Mouse (Mus musculus) kidney, embryonic 16.5 days (tissue): ENCODE results near the gene Igfals. TPM values are rescaled to one million over a fixed set of nuclear protein-coding genes. Genes with fewer than 3 reads are reported as not detected.

Source experiments
- ATAC-seq: fragments of 200-750 bp; cut with Nextera tagmentation; 2 replicates; pipeline ENCODE4 v1.8.0; 2017; ENCODE audit warnings: moderate TSS enrichment; ENCODE audit not compliant: low FRiP score, low TSS enrichment
- H3K27ac ChIP-seq: fragments of 300-500 bp; sonication (generic); 2 replicates; pipeline ENCODE4 v1.5.1; 2014; ENCODE audit warnings: low read length
- H3K27me3 ChIP-seq: fragments of 300-500 bp; sonication (generic); 2 replicates; pipeline ENCODE4 v1.6.1; 2014; ENCODE audit warnings: low read length, control low read depth, mixed read lengths; ENCODE audit not compliant: insufficient read depth
- H3K36me3 ChIP-seq: fragments of 300-500 bp; sonication (generic); 2 replicates; pipeline ENCODE4 v1.6.1; 2014; ENCODE audit warnings: low read length, control low read depth, mixed read lengths; ENCODE audit not compliant: insufficient read depth
- H3K4me1 ChIP-seq: fragments of 300-500 bp; sonication (generic); 2 replicates; pipeline ENCODE4 v1.6.1; 2014; ENCODE audit warnings: low read length, control low read depth, mixed read lengths; ENCODE audit not compliant: insufficient read depth
- H3K4me2 ChIP-seq: fragments of 300-500 bp; sonication (generic); replicated peaks from 2 replicates; pipeline ENCODE4 v1.6.1; 2014; ENCODE audit warnings: low read depth, low read length
- H3K4me3 ChIP-seq: fragments of 300-500 bp; sonication (generic); 2 replicates; pipeline ENCODE4 v1.5.1; 2014; ENCODE audit warnings: mild to moderate bottlenecking, low read length
- H3K9ac ChIP-seq: fragments of 300-500 bp; sonication (generic); replicated peaks from 2 replicates; pipeline ENCODE4 v1.6.1; 2014; ENCODE audit warnings: low read length
- H3K9me3 ChIP-seq: fragments of 300-500 bp; sonication (generic); 2 replicates; pipeline ENCODE4 v1.6.1; 2016; ENCODE audit warnings: low read length, control low read depth
- WGBS: fragments of 180-500 bp; shearing (Covaris S2); extraction: QIAGEN DNeasy Blood & Tissue Kit; methylation state at CpG from one replicate; pipeline ENCODE4 v1.1.7; 2014; 5-methylcytosine and 5-hydroxymethylcytosine counted together
- polyA plus RNA-seq: library from polyadenylated mRNA; unstranded; fragments of >200 nt; fragmentation: Nextera tagmentation; extraction: Ambion mirVana; gene quantifications from 2 replicates; pipeline ENCODE4 v1.2.1, GENCODE M21; 2015

The Igfals gene
- polyA plus RNA-seq, 1 experiment from 2014 or later = 3.1 TPM

GRCm38 (mm10) chr17:24847386-24847785 is 18.4 kb upstream of the Igfals start:
- Histone ChIP-seq H3K4me1 (peaks cover 9% of the 10 kb centered on the region), H3K27me3 (no peaks in the 10 kb centered on the region), H3K4me3 (no peak overlapping the region), H3K9me3 (no peaks in the 10 kb centered on the region), H3K9ac (no peak overlapping the region), H3K36me3 (no peaks in the 10 kb centered on the region), H3K4me2 (no peak overlapping the region), H3K27ac (no peak overlapping the region)
- WGBS = 98% methylated on average over 1 of the region's 1 CpGs
- ATAC-seq = no peak

- Histone ChIP-seq H3K4me2 (peak overlapping the region; percentile 78), H3K27me3 (no peaks in the 10 kb centered on the region), H3K36me3 (0 out of 2 replicates have a peak, but pooled peaks cover 2% of the 10 kb centered on the region), H3K9me3 (no peaks in the 10 kb centered on the region), H3K27ac (peak overlapping the region; percentile 71; the same call in 1 of the 2 replicates), H3K4me1 (peaks cover 9% of the 10 kb centered on the region), H3K4me3 (peak overlapping the region; percentile 75), H3K9ac (0 out of 2 replicates have a peak overlapping the region, but pooled peaks have one; percentile 41)
- no peak for ATAC-seq
Measured at GRCm38 (mm10) chr17:24848600-24849031, 17.2 kb upstream of the Igfals start.

GRCm38 (mm10) chr17:24849733-24850064 is 16.1 kb upstream of the Igfals start:
- WGBS = under 1% methylated on average over 21 of the region's 21 CpGs
- H3K27me3 ChIP-seq = no peaks in the 10 kb centered on the region
- H3K4me2 ChIP-seq = peak overlapping the region; percentile 78
- H3K4me1 ChIP-seq = peaks cover 9% of the 10 kb centered on the region
- peak overlapping the region; percentile 83 for H3K9ac ChIP-seq
- peak; percentile 60; the same call in 1 of the 2 replicates for ATAC-seq
- H3K36me3 ChIP-seq = 0 out of 2 replicates have a peak, but pooled peaks cover 4% of the 10 kb centered on the region
- peak overlapping the region; percentile 96 for H3K27ac ChIP-seq
- H3K9me3 ChIP-seq = no peaks in the 10 kb centered on the region
- H3K4me3 ChIP-seq = peak overlapping the region; percentile 75

DNA sequence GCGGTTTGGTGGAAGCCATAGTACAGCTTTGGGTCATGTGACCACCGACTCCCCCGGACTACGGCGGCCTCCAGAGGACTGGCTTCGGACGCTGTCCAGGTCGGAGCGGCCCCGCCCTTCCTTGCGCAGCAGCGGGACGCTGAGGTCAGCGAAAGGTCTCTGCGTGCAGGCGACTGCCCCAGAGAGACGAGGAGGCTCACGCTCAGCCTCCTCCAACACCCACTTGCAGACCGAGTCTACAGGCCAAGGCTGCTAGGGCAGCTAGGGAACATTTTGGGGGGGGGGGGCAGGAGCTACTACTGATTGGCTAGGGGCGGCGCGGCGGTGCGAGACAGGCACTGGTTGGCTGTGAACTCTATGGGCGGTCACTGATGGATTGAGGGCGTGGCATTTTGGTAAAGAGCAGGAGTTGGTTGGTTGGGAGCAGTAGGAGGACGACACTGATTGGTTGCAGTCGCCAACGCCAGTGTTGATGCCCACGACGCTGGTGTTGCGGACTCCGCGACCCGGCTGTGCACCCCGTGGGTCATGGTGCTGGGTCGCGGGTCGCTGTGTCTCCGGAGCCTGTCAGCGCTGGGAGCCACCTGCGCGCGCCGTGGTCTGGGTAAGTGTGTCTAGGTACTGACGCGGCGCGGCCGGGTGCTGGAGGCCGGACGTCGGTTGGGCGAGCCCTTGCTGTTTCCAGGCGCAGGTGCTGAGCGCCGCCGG is 15.6 kb upstream of the Igfals start, which contains the start of gene Fahd1:
Gene Fahd1 (minus strand): TSS at position 300 of the 708 bp plus-strand sequence.
- H3K4me2 ChIP-seq = peak within 1 kb of the TSS; percentile 78
- no peaks in the 10 kb centered on the region for H3K27me3 ChIP-seq
- H3K9me3 ChIP-seq = no peaks in the 10 kb centered on the region
- H3K27ac ChIP-seq = peak within 1 kb of the TSS; percentile 96
- WGBS = under 1% methylated on average over 58 of the region's 58 CpGs
- peak within 1 kb of the TSS; percentile 75 for H3K4me3 ChIP-seq
- ATAC-seq = peak; percentile 99
- peak within 1 kb of the TSS; percentile 83 for H3K9ac ChIP-seq
- H3K36me3 ChIP-seq = 0 out of 2 replicates have a peak, but pooled peaks cover 4% of the 10 kb centered on the region
- peaks cover 9% of the 10 kb centered on the region for H3K4me1 ChIP-seq

GRCm38 (mm10) chr17:24850773-24851127 is 15.0 kb upstream of the Igfals start:
- H3K27ac ChIP-seq = peak overlapping the region; percentile 41; the same call in 1 of the 2 replicates
- H3K9me3 ChIP-seq = no peaks in the 10 kb centered on the region
- H3K4me3 ChIP-seq = peak overlapping the region; percentile 75
- H3K4me1 ChIP-seq = peaks cover 9% of the 10 kb centered on the region
- under 1% methylated on average over 20 of the region's 20 CpGs for WGBS
- H3K9ac ChIP-seq = peak overlapping the region; percentile 74
- no peaks in the 10 kb centered on the region for H3K27me3 ChIP-seq
- H3K36me3 ChIP-seq = 0 out of 2 replicates have a peak, but pooled peaks cover 4% of the 10 kb centered on the region
- no peak for ATAC-seq
- peak overlapping the region; percentile 78 for H3K4me2 ChIP-seq

DNA sequence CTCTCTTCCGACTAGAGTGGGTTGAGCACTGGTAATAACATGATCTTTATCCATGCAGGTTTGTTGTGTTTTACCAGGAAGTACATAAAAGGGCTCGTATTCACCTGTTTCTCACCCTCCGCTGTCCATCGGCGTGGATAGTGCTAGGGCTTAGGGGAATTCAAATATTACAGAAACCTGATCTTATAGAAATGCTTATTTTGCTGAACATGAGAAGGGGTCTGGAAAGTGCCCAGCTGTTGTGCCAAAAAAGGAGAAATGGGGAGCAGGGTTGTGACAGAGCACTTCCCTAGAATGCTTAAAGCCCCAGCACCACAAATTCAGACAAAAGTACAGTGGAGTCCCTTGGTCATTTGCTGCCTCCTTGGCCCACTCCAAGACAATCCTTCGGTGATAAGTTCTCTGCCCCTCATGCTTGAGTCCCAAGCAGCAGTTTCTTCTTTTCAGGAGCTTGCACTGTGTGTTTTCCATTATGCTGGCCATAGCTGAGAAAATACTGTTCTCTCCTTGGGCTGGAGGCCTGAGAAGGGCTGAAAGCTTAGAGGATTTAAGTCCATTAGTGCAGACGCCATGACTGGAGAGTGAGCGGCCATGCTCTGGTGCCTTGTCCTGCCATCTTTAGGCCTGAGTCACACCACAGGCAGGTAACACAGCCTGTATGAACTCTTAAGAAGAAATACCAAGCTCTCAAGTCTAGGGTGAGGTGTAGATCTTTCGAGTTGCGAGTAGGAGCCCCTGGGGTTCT is 14.2 kb upstream of the Igfals start:
- 61% methylated on average over 10 of the region's 10 CpGs for WGBS
- H3K4me2 ChIP-seq = peak overlapping the region; percentile 78
- H3K4me1 ChIP-seq = peaks cover 9% of the 10 kb centered on the region
- no peaks in the 10 kb centered on the region for H3K9me3 ChIP-seq
- H3K9ac ChIP-seq = peak overlapping the region; percentile 74; the same call in 1 of the 2 replicates
- no peak for ATAC-seq
- H3K4me3 ChIP-seq = peak overlapping the region; percentile 75
- no peaks in the 10 kb centered on the region for H3K27me3 ChIP-seq
- H3K27ac ChIP-seq = no peak overlapping the region
- 0 out of 2 replicates have a peak, but pooled peaks cover 11% of the 10 kb centered on the region for H3K36me3 ChIP-seq

GRCm38 (mm10) chr17:24855838-24856464 is 9.8 kb upstream of the Igfals start:
- no peak for ATAC-seq
- 77% methylated on average over 3 of the region's 3 CpGs for WGBS

GRCm38 (mm10) chr17:24856589-24856988 is 9.2 kb upstream of the Igfals start:
- Histone ChIP-seq H3K27me3 (no peaks in the 10 kb centered on the region), H3K4me2 (no peak overlapping the region), H3K36me3 (peaks cover 24% of the 10 kb centered on the region; the same call in 1 of the 2 replicates), H3K4me1 (no peaks in the 10 kb centered on the region), H3K4me3 (no peak overlapping the region), H3K9me3 (no peaks in the 10 kb centered on the region), H3K27ac (no peak overlapping the region), H3K9ac (no peak overlapping the region)
- 91% methylated on average over 13 of the region's 13 CpGs for WGBS
- no peak for ATAC-seq

More at GRCm38 (mm10) chr17:24855838-24856464, 9.8 kb upstream of the Igfals start:
- Histone ChIP-seq H3K27ac (no peak overlapping the region), H3K4me3 (no peak overlapping the region), H3K36me3 (peaks cover 18% of the 10 kb centered on the region; the same call in 1 of the 2 replicates), H3K4me2 (no peak overlapping the region), H3K27me3 (no peaks in the 10 kb centered on the region), H3K4me1 (0 out of 2 replicates have a peak, but pooled peaks cover 2% of the 10 kb centered on the region), H3K9me3 (no peaks in the 10 kb centered on the region), H3K9ac (no peak overlapping the region)

- no peak for ATAC-seq
- peaks cover 28% of the 10 kb centered on the region for H3K36me3 ChIP-seq
- WGBS = 85% methylated on average over 8 of the region's 8 CpGs
Measured at GRCm38 (mm10) chr17:24857831-24858470, 7.8 kb upstream of the Igfals start.

More at GRCm38 (mm10) chr17:24857831-24858470, 7.8 kb upstream of the Igfals start:
- no peaks in the 10 kb centered on the region for H3K27me3 ChIP-seq
- H3K9ac ChIP-seq = no peak overlapping the region
- H3K27ac ChIP-seq = no peak overlapping the region
- no peak overlapping the region for H3K4me2 ChIP-seq
- no peaks in the 10 kb centered on the region for H3K4me1 ChIP-seq
- H3K9me3 ChIP-seq = no peaks in the 10 kb centered on the region
- H3K4me3 ChIP-seq = no peak overlapping the region
